Mouse (Mus musculus) thymus, postnatal 25 days (tissue): ENCODE data around the gene Dnaja2.

Experiments used
- DNase-seq: peaks from one replicate; pipeline ENCODE4 v3.0.0; 2022

Gene Dnaja2

DNA sequence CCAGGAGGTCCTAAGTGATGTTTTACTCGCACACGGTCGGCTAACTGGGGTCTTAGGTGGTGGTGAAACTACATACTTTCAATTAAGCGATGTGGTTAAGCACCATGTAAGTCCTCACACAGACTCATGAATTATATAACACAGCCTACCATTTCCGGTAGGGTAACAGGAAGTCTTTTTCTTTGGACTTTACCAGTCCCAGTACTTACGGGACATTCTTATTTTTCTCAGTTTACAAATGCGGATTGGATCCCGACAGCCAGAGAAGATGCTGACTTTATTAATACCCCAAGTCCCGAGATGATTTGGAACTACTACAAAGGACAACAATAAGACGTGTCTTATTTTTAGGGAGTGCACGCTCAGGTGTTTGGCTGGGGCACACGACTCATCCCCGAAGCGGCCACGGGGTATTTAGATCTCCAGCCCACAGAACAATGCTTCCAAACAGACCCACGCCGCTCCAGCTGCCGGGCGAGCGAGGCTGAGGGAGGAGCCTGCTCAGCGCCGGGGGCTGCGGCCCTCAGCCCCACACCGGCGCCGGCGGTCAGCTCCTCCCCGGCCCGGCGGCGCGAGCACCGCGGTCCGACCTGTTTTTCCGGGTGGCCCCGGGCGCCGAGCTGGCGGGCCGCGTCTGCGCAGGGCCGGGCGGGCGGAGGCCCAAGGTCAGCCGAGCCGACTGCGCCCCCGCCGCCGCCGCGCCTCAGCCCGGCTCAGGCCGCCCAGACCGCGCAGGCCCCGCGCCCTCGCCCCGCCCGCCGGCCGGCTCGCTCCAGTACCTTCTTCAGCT is 558 bp downstream of the Dnaja2 start:
- no peak for DNase-seq

DNA sequence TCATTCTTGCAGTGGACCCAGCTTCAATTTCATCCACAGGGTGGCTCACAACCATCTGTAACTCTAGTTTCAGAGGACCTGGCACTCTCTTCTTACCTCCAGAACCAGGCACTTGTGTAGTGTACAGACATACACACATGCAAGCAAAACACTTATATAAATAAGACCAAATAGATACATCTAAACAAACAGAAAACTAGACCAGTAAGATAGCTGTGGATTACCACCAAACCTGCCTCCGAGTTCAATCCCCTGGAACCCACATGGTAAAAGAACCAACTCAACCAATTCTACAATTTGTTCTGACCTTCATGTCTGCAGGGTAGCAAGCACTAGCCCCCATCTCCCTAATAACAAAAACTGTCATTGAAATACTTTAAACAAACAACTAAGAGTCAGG is 3.2 kb downstream of the Dnaja2 start:
- no peak for DNase-seq

DNA sequence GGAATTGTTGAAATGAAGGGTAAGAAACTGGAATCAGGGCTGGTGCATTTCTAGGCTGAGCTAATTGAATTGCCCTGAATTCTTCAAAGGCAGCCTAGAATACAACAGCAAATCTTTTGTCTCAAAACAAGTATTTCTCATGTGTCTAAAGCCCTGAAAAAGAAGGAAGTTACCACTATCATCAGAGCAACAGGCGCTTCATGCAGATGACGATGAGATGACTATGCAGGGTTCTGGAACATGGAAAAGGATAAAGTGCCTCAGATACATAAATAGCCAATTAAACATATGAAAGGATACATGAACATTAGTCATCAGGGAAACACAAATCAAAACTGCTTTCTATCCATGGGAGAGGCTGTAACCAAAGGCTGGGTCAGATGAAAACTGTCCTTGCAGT is 18.8 kb downstream of the Dnaja2 start:
- no peak for DNase-seq

DNA sequence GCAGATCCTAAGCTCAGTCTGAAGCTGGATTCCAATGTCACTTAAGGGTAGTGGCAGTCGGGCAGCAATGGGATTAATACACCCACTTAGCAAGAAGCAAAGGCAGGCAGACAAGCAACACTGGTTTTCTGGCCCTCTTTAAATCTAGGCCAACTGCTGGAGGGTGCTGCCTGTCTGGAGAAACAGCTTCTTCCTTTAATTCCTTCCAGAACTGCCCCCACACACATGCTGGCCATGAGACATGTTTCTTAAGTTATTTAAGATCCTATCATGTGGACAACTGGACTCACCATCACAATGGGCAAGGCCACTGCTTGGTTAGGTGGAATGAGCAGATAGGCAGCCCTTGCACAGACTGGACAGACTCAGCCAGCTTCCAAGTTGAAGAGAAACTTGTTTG is 21.0 kb downstream of the Dnaja2 start:
- DNase-seq: no peak

DNA sequence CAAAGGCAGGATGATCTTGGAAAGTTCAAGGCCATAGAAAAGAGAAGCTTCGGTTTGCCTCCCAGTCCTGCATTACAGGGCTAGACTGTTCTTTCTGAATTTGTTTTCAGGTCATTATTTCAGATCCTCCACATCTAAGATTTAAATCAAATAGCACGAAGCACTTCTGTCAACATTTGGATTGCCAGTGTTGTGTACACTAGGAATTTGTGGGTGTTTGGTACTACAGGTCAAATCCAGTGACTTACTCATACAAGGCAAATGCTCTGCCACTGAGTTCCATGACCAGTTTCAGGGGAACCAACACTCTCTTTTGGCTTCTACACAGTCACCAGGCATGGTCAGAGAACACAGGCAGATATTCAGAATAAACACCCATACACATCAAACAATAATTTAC is 21.7 kb downstream of the Dnaja2 start:
- no peak for DNase-seq

DNA sequence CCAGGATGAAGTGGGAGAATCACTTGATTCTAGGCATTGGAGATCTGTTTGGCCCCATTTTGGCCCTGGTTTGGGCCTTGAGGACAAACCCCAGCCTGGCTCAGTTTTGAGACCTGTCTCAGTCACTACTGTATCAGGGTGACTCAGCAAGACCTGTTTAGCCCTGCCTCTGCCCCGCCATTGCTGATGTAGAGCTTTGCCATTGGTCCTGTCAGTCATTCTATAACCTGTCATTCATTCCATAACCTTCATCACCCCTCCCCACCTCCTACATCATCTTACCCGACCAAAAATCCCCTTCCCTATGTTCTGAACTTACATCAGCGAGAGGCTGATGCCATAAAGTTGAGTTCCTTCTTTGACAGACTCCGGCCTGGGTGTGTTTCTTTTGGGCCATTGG is 22.3 kb downstream of the Dnaja2 start:
- DNase-seq: no peak

DNA sequence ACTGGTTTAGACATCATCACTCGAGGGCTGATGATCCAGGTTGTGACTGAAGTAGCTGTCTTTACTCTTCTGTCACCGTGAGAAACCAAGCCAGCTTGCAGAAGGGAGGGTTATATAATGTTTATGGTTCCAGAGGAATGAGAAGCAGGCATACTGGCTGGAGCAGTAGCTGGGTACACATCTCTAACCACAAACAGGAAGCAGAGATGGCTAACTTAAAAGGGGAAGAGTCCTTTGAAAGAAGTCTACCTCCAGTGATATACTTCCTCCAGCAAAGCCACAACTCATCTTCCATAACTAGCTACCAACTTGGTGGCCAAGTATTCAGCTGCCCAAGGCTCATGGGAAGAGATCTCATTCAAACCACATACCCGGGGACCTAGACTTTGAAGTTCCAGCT is 23.7 kb downstream of the Dnaja2 start:
- DNase-seq: no peak

DNA sequence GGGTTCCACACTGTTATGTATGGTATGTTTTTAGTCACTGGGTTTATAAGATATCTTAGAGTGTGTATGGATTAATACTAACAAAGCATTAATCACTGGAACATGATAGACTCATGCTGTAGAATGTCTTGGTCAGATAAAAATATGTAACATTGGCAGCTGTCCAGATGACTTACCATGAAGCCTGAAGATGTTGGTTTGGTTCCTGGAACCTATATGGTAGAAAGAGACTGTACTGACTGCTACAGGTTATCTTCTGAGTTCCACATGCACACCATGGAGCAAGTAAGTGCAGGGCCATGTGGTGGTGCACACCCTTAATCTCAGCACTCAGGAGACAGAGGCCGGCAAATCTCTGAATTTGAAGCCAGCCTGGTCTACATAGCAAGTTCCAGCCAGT is 24.4 kb downstream of the Dnaja2 start:
- DNase-seq: no peak

DNA sequence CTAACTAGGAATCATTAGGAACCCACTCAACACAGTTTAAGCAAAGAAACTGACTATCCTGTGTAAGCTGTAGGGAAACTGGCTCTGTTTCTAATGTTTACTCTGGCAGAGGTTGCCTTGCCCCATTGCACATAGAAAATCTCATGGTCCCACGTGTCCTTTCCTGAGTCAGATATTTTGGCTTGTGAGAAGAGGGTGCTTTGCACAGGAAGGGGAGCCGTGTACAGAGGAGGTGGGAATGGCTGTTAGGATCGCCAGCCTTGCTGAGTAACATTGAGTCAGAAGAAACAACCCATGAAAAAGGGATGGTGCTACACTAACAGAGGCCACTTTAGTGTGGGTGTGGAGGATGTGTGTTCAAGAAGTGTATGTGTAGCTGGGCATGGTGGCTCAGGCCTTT is 26.2 kb downstream of the Dnaja2 start:
- no peak for DNase-seq

DNA sequence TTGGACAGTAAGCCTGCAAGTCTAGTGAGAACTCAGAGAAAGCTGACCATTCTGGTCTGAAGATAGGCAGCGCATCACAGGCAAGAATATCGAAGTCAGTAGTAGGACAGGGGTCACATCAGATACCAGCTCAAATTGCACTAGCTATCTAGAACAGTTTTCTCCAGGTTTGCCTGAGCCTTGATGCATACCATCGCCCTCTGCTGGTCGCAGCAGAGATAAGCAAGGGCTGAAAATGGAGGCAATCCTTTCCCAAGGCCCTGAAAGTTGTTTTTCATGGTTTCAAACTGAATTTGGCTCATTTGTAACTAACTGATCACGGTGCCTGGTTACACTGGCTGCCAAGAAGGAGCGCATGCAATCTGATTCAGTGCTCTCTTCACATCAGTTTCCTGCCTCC is 29.0 kb downstream of the Dnaja2 start:
- peak; percentile 58 for DNase-seq

DNA sequence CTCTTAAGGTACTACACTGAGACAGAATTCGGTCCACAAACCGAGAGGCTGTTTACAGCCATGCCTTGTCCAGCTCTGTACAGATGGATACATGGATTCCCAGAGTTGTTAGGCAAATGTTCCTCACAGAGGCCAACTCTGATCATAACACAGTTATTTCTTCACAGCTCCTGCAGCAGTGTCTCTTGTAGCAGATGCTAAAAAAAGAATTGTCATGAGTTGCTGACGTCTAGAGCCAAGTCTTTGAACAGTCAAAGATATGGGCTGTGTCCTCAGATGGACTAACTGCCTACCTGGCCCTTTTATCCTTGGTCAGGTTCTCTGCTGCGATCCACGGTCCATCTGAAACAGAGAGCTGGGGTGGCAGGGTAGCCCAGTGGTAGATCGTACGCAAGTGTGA is 31.1 kb downstream of the Dnaja2 start:
- DNase-seq: no peak

DNA sequence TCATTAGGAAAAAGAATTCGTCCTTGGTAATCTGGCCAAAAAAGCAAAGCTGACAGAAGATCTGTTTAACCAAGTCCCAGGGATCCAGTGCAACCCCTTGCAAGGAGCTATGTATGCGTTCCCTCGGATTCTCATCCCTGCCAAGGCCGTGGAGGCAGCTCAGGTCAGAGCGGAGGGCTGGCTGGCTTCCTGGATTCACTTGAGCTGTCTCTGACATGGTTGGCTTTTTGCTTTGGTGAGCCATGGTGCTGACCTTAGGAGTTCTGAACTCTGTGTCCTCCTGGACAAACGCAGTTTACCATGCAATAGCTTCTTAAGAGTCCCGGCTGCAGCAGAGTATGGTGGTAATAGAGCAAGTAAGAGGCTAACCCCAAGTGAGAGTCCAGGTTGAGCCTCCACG is 33.8 kb downstream of the Dnaja2 start:
- DNase-seq: no peak

DNA sequence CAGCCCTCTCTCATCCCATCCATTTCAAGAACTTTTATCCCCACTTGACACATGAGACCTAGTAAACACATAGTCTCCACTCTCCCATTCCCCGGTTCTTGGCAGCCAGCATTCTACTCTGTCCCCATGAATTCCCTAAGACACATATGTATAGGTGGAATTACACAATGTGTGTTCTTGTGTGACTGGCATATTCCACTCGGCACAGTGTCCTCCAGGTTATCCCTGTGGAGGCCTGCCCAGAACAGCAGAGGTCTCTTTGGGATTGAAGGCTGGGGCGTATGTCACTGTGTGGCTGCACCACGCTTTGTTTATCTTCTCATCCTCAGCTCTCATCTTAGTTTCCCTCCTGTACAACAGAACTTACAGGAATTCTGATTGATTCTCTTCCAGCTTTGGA is 34.6 kb downstream of the Dnaja2 start:
- DNase-seq: no peak

DNA sequence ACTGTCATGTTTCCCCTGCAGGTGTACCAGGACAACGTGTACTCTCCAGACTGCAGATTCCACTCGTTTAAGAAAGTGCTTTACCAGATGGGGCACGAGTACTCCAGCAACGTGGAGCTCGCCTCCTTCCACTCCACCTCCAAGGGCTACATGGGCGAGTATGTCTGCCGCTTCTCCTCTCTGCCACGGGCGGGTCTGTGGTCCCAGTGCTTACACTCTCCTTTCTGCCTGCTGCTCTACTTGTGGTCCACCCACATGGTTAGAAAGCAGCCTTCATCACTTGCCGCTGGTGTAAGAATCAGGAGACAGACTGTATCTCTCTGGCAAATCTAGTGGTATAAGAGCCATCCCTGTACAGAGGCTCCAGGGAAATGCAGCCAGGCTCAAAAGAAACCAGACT is 37.2 kb downstream of the Dnaja2 start:
- no peak for DNase-seq

DNA sequence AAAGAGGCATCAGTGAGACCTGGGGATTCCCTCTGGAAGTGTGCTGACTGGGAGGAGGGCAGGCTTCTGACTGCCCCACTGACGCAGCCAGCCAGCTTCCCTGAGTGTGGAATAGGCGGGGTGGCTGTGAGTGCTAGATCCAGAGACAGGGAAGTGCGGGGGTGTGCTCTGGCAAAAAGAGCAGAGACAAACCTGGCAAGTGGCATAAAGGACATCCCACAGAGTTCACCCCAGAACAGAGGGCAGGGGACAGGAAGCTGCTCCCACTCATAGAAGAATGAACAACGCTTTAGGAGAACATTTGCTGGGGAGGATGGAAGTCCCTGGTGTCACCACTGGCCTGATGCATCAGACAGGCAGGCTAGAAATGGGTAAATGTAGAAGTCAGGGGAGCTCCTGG is 37.8 kb downstream of the Dnaja2 start:
- no peak for DNase-seq

DNA sequence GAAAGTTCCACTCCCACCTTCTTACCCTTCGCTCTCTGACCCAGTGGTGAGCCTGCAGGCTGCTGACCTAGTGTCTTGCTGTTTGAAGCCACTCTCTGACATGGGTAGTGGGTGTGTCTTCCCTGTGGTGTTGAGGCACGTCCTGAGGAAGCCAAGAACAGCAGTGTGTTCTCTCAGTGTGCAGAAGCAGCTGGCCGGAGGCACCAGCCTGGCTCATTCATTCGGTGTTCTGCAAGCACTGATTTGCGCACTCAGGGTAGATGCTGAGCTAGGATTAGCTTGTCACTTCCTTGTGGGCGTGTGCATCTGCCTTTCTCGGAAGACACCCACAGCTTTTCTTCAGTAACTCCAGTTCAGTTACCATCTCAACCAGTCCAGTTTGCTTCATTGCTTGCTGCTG is 39.8 kb downstream of the Dnaja2 start:
- no peak for DNase-seq

DNA sequence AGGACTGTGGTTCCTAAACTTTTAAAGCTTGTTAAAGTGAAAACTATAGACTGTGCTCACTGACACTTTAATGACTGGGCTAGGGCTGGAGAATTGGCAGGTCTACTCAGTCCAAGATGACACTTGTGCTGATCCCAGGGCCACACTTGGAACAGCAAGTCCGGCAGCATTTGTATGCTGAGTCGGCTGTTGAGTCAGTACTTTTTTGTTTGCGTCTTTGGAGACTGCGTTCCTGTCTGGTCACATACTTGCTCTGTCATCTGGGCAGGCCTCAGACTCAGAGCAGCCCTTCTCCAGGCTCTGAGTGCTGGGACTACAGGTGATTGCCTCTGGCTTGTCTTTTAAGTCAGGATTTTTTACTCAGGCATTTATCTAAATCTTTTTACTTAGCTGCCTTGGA is 41.9 kb downstream of the Dnaja2 start:
- no peak for DNase-seq

DNA sequence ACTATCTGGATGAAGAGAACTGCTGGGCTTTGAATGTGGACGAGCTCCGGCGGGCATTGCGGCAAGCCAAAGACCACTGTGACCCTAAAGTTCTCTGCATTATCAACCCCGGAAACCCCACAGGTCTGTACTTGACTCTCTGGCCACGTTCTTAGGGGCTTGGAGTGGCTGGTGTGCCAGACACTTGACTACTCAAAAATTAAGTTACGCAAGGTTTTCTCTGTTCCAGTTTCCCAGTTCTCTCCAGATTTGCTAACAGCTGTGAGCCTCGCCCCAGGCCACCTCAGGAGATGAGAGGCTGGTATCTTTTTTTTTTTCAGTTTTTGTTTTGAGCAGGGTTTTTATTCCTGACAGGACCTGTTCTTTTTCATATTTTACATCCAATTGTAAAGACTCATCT is 42.9 kb downstream of the Dnaja2 start:
- DNase-seq: no peak

DNA sequence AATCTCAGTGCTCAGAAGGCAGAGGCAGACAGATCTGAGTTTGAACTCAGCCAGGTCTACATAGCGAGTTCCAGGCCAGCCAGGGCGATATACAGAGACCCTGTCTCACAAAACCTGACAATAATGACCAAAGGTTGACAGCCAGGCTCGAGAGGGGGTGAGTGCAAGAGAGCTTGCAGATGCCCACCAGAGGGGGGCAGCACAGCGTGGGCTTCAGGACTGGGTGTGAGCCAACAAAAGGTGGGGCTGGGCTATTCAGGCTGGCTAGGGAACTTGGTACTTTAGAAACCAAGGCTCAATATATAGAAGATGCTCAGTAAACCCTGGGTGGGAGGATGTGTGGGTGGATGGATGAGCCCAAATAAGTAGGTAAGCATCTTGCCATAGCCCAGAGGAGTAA is 46.5 kb downstream of the Dnaja2 start:
- DNase-seq: no peak

DNA sequence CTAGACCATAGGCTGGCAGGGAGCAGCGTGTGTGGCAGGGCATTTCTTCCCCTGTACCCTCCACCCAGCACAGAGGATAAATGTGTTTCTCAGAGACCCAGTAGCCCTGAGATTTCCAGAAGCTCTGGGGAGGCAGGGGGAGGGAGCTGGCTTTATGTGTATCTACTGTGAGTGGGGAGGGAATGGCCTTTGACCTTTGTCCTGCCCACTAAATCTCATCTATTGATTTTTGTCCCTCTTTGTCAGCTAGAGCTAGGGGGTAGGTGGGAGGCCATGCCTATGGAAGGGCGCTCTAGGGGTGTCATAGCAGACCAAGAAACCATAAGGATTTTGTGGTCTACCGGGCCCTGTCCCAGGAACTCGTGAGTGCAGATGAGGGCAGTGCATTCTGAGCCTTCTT is 48.5 kb downstream of the Dnaja2 start:
- no peak for DNase-seq

DNA sequence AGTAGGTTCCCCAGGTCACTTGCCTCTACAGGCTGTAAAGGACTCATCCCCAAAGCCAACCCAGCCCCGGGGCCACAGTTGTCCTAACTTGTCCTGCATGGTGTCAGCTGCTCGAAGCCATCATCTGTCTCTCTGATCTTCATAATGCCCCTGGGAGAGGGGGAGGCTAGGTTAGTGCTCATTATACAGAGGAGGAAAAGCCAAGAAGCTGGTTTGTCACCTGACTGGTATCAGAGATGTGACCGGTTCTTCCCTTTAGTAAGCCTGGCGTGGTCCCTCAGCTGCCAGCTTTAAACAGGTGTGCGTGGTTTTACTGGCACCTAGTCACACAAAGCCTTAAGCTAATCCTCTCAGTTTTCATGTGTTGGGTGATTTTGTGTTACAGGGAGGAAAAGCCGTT is 50.4 kb downstream of the Dnaja2 start:
- DNase-seq: no peak

DNA sequence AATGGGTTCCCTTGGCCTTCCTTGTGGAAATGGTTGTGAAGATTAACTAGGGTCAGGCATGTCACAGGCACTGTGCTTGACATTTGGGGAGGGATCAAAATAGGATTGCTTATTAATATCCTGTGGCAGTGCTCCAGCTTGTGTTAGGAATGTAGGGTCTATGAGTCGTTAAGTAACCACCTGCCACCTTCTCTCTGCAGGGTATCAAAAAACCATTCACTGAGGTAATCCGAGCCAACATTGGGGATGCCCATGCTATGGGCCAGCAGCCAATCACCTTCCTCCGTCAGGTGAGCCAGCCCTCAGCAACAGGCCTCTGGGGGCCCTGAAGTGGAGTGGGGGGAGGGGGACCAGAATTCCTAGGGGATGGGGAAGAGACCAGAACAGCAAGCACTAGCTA is 52.1 kb downstream of the Dnaja2 start:
- no peak for DNase-seq

DNA sequence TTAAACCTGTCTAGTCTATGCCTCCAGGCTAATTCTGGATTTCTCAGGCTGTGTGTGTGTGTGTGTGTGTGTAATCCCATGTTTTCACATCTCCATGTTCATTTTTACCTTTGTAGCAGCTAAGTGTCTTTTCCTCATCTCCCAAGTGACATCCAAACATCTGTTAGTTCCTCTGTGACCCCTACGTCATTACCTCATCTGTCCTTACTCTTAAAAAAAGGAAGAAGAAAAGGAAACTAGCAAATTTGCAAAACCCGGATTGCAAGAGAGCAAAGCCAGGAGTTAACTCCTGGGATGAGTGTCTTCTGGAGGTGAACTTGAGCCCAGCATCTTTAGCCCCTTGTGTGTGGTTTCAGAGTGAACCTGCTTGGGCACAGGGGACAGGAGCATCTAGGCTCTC is 52.8 kb downstream of the Dnaja2 start:
- no peak for DNase-seq

DNA sequence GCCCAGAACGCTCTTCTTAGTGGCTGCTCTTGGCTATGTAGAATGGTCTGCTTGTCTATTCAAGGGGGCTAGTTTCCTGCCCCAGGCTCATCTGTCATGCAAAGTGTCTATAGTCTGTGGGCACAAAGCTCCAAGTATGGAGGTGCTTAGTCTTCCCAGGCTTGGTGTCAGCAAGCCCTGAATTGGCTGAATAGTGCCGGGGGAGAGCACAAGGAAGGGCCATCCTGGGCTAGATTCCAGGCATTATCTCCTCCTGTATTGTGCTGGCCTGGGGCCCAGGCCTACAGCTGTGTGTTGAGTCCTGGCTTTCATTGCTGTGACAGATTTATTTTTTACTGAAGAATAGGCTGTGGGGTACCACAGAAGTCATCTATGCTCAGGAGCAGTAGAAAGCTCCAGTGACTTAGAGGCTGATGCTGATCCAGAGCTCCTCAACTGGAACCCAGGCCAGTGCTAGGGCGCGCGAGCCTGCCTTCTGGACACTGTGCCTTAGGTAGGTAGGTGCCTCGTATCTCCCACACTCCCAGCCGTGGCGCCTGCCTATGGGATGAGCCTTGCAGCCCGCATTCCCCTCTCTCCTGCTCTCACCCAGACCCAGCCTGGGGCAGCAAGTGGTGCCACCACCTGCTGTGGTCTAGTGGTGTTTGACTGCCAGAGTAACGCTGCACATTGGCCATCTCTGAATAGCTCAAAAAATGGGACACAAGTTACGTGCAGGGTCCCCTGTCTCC is 54.0 kb downstream of the Dnaja2 start:
- DNase-seq: no peak

DNA sequence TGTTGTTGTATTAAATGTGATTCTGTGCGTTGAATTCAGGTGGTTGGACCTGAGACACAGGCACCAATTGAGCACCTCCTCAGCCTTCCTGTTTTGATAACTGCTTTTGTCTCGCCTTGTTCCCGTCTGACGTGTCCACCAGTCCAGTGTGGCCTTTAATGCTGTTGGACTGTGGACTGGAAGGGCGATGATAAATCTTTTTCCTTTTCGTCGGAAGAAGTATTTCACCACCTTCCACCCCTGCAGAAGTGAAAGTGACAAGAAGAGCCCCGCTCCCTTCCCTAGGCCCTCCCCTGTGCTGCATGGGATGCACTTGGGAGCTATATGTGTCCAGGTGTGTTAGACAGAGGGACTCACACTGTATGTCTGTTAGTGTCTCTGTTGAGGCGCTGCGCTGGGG is 54.7 kb downstream of the Dnaja2 start:
- no peak for DNase-seq
